Mouse (Mus musculus): ENCODE results near the gene Rars. TPM values are rescaled to one million over a fixed set of nuclear protein-coding genes. Genes with fewer than 3 reads are reported as not detected.

The Rars gene
- total RNA-seq, 4 experiments from 2014 or later: 67.5 to 76.1 (median 74.2) TPM

DNA sequence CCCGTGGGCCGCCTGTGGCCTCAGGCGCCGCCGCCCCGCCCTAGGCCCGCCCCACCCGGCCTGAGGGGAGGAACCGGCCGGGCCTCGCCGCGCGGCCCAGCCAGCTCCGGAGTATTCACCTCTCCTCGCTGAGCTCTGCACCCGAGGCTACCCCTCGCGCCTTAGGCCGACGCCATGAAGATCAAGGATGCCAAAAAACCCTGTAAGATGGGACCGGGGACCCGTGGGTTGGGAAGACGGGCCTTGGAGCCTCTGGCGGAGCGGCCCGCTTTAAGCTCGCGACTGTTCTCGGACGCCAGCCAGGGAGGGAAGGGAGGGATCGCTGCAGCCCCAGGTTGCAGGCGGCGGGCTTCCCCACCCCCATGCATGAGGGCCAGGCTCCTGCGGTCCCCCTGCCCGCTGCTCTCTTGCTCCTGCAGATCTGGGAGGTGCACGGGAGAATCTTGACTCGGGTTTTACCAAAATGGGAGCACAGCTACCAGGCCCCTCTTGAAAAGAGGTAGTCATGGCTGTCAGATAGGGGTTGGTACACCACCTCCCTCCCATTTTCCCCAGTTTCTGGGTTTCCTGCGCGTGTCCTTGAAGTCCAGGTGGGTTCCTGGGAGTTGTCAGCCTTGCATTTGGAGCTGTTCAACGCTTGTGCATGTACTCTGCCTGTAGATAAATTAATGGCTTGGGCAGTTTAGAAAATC is 64.4 kb downstream of the Rars start:
- peak; percentile 65 for DNase-seq

DNA sequence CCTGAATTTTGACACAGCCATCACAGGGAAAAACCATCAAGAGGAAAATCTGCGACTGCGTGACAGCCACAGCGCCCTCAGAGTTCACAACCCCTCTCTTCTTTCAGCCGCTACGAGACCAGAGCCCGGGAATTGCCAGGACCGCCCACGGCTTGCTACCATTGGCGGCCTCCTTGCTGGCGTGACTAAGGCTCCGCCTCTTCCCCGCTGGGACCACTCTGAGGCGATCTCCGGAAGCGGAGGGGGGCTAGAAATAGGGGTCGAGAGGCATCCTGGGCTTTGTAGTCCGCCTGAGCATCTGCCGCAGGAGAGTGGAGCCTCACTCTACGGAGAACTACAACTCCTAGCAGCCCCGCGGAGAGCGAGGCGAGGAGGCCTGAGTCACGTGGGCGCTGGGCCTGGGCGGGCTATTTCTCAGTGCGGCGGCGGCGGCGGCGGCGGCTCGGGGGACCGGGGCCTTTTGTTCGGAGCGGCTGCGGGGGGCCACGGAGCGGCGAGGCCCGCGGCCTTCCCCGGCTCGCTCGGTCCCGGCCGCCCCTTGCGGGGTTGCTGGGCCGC is 65.0 kb downstream of the Rars start, which contains the start of gene Pank3:
Gene Pank3, plus strand, starts transcription at position 297 of the 558 bp plus-strand sequence.
- peak; percentile 99 for DNase-seq

DNA sequence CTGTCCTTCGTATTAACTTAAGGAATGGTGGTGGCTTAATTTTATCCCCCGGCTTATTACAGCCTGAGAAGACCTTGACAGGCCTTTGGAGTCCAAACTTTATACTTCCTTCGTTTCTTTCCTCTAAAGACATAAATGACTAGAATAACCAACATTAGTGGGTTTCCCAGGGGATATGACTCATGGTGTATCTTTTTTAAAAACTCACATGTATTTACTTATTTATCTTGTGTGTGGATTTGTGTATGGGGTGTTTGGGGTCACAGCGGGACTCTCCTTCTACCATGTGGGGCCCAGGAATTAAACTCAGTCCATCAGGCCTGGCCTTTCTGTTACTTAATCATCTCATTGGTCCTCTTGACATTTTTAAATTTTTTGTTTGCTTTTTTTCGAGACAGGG is 67.5 kb downstream of the Rars start:
- no peak for DNase-seq

DNA sequence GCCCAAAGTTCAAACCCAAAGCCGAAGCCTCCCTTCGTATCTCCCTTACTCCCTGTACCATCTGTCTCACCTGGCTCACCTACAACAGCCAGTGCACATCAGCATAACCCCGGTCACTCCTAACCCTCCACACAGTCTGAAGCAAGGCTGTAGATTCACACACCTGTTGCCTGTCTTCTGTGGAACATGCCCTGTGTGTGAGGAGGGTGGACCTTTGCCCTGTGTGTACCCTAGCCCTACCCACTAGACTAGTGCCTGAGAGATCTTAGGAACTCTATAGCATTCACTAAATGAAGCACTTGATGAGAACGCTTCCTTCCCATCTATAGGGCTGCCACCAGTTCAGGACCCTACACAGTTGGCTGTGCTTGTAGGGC is 73.7 kb downstream of the Rars start:
- DNase-seq: no peak

DNA sequence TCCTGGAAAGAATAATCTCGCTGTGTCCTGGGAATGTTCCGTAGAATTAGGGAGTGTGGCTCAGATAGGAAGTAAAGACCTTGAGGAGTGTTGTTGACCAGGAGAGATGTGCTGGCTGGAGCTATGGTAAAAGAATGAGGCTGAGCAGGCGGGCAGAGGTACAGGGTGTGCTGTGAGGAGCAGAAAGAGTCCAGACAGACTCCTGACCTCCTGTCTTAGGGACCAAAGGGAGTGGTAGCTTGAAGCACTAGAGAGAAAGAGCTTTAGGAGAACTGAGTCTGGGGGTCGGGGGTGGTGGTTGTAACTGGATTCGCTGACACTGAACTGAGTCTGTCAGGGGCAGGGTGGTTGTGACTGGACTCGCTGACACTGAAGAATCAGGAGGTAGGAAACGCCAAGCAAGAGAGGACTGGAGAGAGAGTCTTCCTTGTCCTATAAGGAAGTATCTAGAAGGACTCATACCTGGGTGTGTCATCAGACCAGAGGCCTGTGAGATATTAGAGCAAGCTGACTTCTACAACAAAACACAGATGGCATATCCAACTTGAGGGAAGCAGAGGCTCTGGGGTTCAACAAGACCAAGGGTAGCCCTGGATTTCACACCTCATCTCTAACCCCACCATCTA is 74.2 kb downstream of the Rars start:
- no peak for DNase-seq

Small RNAs within 50 kb of the gene (microRNA-seq; reads per million reads assigned to microRNA genes)
- 3.3 to 4.0 reads per million in 2 experiments for gene Mir103-1

Other genes starting within 250 kb of the Rars start
- 10 to 100 TPM; 59.5 to 82.6 (median 67.7) TPM for gene Pank3, start 65.0 kb downstream of the Rars start, total RNA-seq (2022)
- 1 to 10 TPM in 1 of 4 experiments, under 1 TPM in 3; 0.31 to 1.1 (median 0.94) TPM for gene Fbll1, start 35.6 kb downstream of the Rars start, total RNA-seq (2022)
- 100 to 1,000 TPM in 3 of 4 experiments, 10 to 100 TPM in 1; 98.7 to 129 (median 104) TPM for gene Wwc1, start 146.0 kb upstream of the Rars start, total RNA-seq (2022)